In the genomic region with DNA sequence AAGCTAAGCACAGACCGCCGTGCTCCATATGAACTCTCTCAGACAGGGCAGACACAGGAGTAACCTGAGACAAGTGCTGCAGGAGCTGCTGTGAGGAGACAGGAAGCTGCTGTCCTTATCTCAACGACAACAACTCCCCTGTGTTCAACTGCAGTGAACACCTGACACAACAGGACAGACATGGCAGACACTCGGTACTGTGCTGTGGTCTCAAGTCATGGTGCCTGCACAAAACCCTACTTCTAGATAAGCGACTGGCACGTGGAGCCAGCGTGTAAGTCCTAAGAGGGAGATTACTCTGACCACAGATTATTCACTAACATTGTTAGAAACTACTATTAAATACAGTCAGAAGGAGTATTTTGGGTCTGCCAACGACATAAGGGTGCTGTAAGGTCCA, we compare ENCODE assay signal across 1 mouse cellular context.
TF ChIP-seq lines count a peak whose summit lies in the region.

No protein-coding gene starts in this region.

TF ChIP-seq in MEL, 35 proteins besides CTCF, POLR2A, EP300 and RAD21 (continued from another document):
- TF ChIP-seq MAFK (IDR thresholded peaks at IDR 0.05; ENCODE audit: borderline replicate concordance, low read depth, low read length) (peak; percentile 78; the same call in 1 of the 2 replicates), NELFE (IDR thresholded peaks at IDR 0.05; ENCODE audit: low read depth, low read length) (no peak), TCF12 (IDR thresholded peaks at IDR 0.05; ENCODE audit: low read depth, low read length) (peak; percentile 98), POLR2AphosphoS2 (IDR thresholded peaks at IDR 0.05; ENCODE audit: low read length) (peak; percentile 51), CHD1 (IDR thresholded peaks at IDR 0.05; ENCODE audit: low read depth, low read length) (no peak; the same call in 1 of the 2 replicates), POLR2AphosphoS5 (IDR thresholded peaks at IDR 0.05; ENCODE audit: borderline replicate concordance, low read depth, low read length) (peak; percentile 68; the same call in 1 of the 2 replicates), SIN3A (IDR thresholded peaks at IDR 0.05; ENCODE audit: low read length) (peak; percentile 97), TBP (IDR thresholded peaks at IDR 0.05; ENCODE audit: low read depth, low read length) (no peak), ZNF384 (IDR thresholded peaks at IDR 0.05; ENCODE audit: low read depth, low read length) (no peak), GATA1 (IDR thresholded peaks at IDR 0.05; ENCODE audit: low read depth, low read length) (peak; percentile 95), ETS1 (IDR thresholded peaks at IDR 0.05; ENCODE audit: low read depth, low read length) (peak; percentile 99), NRF1 (IDR thresholded peaks at IDR 0.05; ENCODE audit: insufficient read depth, low read depth, low read length, poor library complexity, severe bottlenecking) (no peak), MXI1 (IDR thresholded peaks at IDR 0.05; ENCODE audit: low read depth, low read length) (peak; percentile 98), MYB (IDR thresholded peaks at IDR 0.05; ENCODE audit: low read depth, low read length) (peak; percentile 95), KAT2A (conservative IDR thresholded peaks at IDR 0.05; ENCODE audit: low read depth, low read length) (no peak), MEF2A (IDR thresholded peaks at IDR 0.05; ENCODE audit: extremely low read depth, insufficient replicate concordance, low read depth, low read length, poor library complexity, severe bottlenecking) (no peak; the same call in 1 of the 2 replicates), USF2 (IDR thresholded peaks at IDR 0.05; ENCODE audit: borderline replicate concordance in 1 of 2, insufficient read depth in 1 of 2, low read depth in 1 of 2, low read length in 2 of 2) (no peak), HCFC1 (IDR thresholded peaks at IDR 0.05; ENCODE audit: low read depth, low read length) (peak; percentile 48; the same call in 1 of the 2 replicates), ZKSCAN1 (IDR thresholded peaks at IDR 0.05; ENCODE audit: low read depth, low read length) (no peak), SMC3 (IDR thresholded peaks at IDR 0.05; ENCODE audit: low read depth, low read length) (no peak; the same call in 1 of the 2 replicates), MYC (IDR thresholded peaks at IDR 0.05; ENCODE audit: low read depth, low read length) (peak; percentile 96)
